Mouse (Mus musculus) stomach, embryonic 15.5 days (tissue): ENCODE results near the gene Slc28a3. TPM values are rescaled to one million over a fixed set of nuclear protein-coding genes. Genes with fewer than 3 reads are reported as not detected.

ENCODE experiments used
- ATAC-seq: fragments of 200-750 bp; cut with Nextera tagmentation; 2 replicates; pipeline ENCODE4 v1.8.0; 2017; ENCODE audit warnings: low read depth, moderate number of reproducible peaks, moderate TSS enrichment; ENCODE audit not compliant: insufficient read depth, low FRiP score
- H3K27ac ChIP-seq: fragments of 300-500 bp; sonication (generic); 2 replicates; pipeline ENCODE4 v1.5.1; 2015; ENCODE audit warnings: mild to moderate bottlenecking, inconsistent platforms
- H3K27me3 ChIP-seq: fragments of 300-500 bp; sonication (generic); replicated peaks from 2 replicates; pipeline ENCODE4 v1.6.1; 2015; ENCODE audit warnings: inconsistent platforms
- H3K36me3 ChIP-seq: fragments of 300-500 bp; sonication (generic); 2 replicates; pipeline ENCODE4 v1.6.1; 2015; ENCODE audit warnings: inconsistent platforms
- H3K4me1 ChIP-seq: fragments of 300-500 bp; sonication (generic); 2 replicates; pipeline ENCODE4 v1.6.1; 2015; ENCODE audit warnings: inconsistent platforms
- H3K4me2 ChIP-seq: fragments of 300-500 bp; sonication (generic); 2 replicates; pipeline ENCODE4 v1.6.1; 2015; ENCODE audit warnings: mild to moderate bottlenecking, inconsistent platforms
- H3K4me3 ChIP-seq: fragments of 300-500 bp; sonication (generic); replicated peaks from 2 replicates; pipeline ENCODE4 v1.5.1; 2015; ENCODE audit warnings: inconsistent platforms
- H3K9ac ChIP-seq: fragments of 300-500 bp; sonication (generic); 2 replicates; pipeline ENCODE4 v1.6.1; 2015; ENCODE audit warnings: inconsistent platforms
- H3K9me3 ChIP-seq: fragments of 300-500 bp; sonication (generic); 2 replicates; pipeline ENCODE4 v1.6.1; 2016; ENCODE audit warnings: inconsistent platforms
- WGBS: fragments of 180-500 bp; shearing (Covaris S2); methylation state at CpG from one replicate; pipeline ENCODE4 v1.1.7; 2015; 5-methylcytosine and 5-hydroxymethylcytosine counted together
- polyA plus RNA-seq: library from polyadenylated mRNA; unstranded; fragments of >200 nt; fragmentation: Nextera tagmentation; extraction: Ambion mirVana; gene quantifications from 2 replicates; pipeline ENCODE4 v1.2.1, GENCODE M21; 2015

Gene Slc28a3
- polyA plus RNA-seq, 1 experiment from 2014 or later: 1.6 TPM

DNA sequence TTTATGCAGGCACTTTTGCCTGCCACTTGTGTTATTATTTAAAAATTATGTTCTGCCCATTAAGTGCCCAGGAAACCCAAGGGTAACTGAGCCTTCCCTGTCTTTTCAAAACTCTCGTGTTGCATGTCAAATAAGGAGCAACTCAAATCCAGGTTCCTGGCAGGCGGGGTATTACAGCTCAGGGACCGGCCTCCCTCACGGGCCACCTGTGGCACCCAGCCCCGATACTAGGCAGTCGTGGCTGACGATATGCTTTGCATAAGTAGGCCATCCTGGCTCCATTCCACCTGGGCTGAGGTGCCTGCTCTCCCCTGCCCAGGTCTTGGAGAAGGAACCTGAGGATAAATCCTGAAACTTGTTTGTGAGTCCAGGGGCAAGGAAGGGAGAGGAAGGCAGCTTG lies 618 bp downstream of the Slc28a3 start:
- Histone ChIP-seq H3K4me2 (no peak overlapping the region), H3K9me3 (no peaks in the 10 kb centered on the region), H3K4me1 (no peaks in the 10 kb centered on the region), H3K27ac (no peak overlapping the region), H3K4me3 (no peak overlapping the region), H3K27me3 (no peaks in the 10 kb centered on the region), H3K36me3 (no peaks in the 10 kb centered on the region), H3K9ac (no peak overlapping the region)
- WGBS: 37% methylated on average over 7 of the region's 7 CpGs
- ATAC-seq: no peak

- no peak overlapping the region for H3K9ac ChIP-seq
- peak; percentile 60; the same call in 1 of the 2 replicates for ATAC-seq
- H3K9me3 ChIP-seq: no peaks in the 10 kb centered on the region
- no peak overlapping the region for H3K4me3 ChIP-seq
- no peaks in the 10 kb centered on the region for H3K36me3 ChIP-seq
- no peaks in the 10 kb centered on the region; the same call in 1 of the 2 replicates for H3K4me1 ChIP-seq
- H3K4me2 ChIP-seq: no peak overlapping the region
- H3K27ac ChIP-seq: no peak overlapping the region
- 30% methylated on average over 10 of the region's 10 CpGs for WGBS
- no peaks in the 10 kb centered on the region for H3K27me3 ChIP-seq
Measured at GRCm38 (mm10) chr13:58601201-58601855, 9.3 kb downstream of the Slc28a3 start.

- WGBS: 44% methylated on average over 4 of the region's 4 CpGs
- Histone ChIP-seq H3K36me3 (no peaks in the 10 kb centered on the region), H3K4me2 (no peak overlapping the region), H3K4me3 (no peak overlapping the region), H3K27ac (no peak overlapping the region), H3K9me3 (no peaks in the 10 kb centered on the region), H3K4me1 (no peaks in the 10 kb centered on the region; the same call in 1 of the 2 replicates), H3K27me3 (no peaks in the 10 kb centered on the region), H3K9ac (no peak overlapping the region)
- ATAC-seq: no peak
Measured at GRCm38 (mm10) chr13:58598578-58598977, 12.1 kb downstream of the Slc28a3 start.

- H3K27ac ChIP-seq: no peak overlapping the region
- H3K4me1 ChIP-seq: peaks cover 2% of the 10 kb centered on the region; the same call in 1 of the 2 replicates
- 23% methylated on average over 7 of the region's 7 CpGs for WGBS
- no peaks in the 10 kb centered on the region for H3K36me3 ChIP-seq
- H3K4me2 ChIP-seq: no peak overlapping the region
- H3K27me3 ChIP-seq: no peaks in the 10 kb centered on the region
- no peak; the same call in 1 of the 2 replicates for ATAC-seq
- no peaks in the 10 kb centered on the region for H3K9me3 ChIP-seq
- no peak overlapping the region for H3K9ac ChIP-seq
- no peak overlapping the region for H3K4me3 ChIP-seq
Measured at GRCm38 (mm10) chr13:58593129-58593528, 17.5 kb downstream of the Slc28a3 start.

GRCm38 (mm10) chr13:58591912-58592311 lies 18.8 kb downstream of the Slc28a3 start:
- Histone ChIP-seq H3K27me3 (no peaks in the 10 kb centered on the region), H3K4me2 (no peak overlapping the region), H3K27ac (no peak overlapping the region), H3K4me3 (no peak overlapping the region), H3K4me1 (peaks cover 2% of the 10 kb centered on the region; the same call in 1 of the 2 replicates), H3K36me3 (no peaks in the 10 kb centered on the region), H3K9me3 (no peaks in the 10 kb centered on the region), H3K9ac (no peak overlapping the region)
- ATAC-seq: no peak
- 81% methylated on average over 7 of the region's 7 CpGs for WGBS

- 42% methylated on average over 6 of the region's 6 CpGs for WGBS
- ATAC-seq: no peak
- Histone ChIP-seq H3K27me3 (no peaks in the 10 kb centered on the region), H3K4me1 (peaks cover 2% of the 10 kb centered on the region; the same call in 1 of the 2 replicates), H3K4me2 (no peak overlapping the region), H3K9me3 (no peaks in the 10 kb centered on the region), H3K9ac (no peak overlapping the region), H3K36me3 (no peaks in the 10 kb centered on the region), H3K27ac (no peak overlapping the region), H3K4me3 (no peak overlapping the region)
Measured at GRCm38 (mm10) chr13:58590630-58591029, 20.0 kb downstream of the Slc28a3 start.

DNA sequence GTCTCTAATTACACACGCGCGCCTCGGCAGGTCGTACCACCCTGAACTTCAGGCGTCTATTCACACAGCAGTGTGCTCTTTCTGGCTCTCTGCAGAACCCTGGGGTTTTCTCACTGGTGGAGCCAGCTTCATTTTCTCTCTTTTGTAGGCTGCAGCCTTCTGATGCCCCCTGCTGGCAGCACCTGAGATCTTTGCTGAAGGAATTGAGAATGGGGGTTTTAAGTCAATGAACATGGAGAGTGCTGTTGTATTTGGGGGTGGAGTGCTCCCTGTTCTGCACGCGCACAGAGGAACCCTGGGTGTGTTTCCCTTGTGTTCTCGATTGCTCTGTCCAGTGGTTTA lies 21.2 kb downstream of the Slc28a3 start:
- H3K4me2 ChIP-seq: peak overlapping the region; percentile 46
- no peak overlapping the region for H3K27ac ChIP-seq
- no peaks in the 10 kb centered on the region for H3K27me3 ChIP-seq
- no peaks in the 10 kb centered on the region for H3K9me3 ChIP-seq
- no peak overlapping the region for H3K9ac ChIP-seq
- WGBS: 1% methylated on average over 9 of the region's 9 CpGs
- H3K4me3 ChIP-seq: peak overlapping the region; percentile 11; the same call in 1 of the 2 replicates
- H3K4me1 ChIP-seq: peaks cover 2% of the 10 kb centered on the region; the same call in 1 of the 2 replicates
- ATAC-seq: peak; percentile 48; the same call in 1 of the 2 replicates
- no peaks in the 10 kb centered on the region for H3K36me3 ChIP-seq

- Histone ChIP-seq H3K9me3 (no peaks in the 10 kb centered on the region), H3K4me2 (peak overlapping the region; percentile 46), H3K27ac (no peak overlapping the region), H3K27me3 (no peaks in the 10 kb centered on the region), H3K9ac (no peak overlapping the region), H3K36me3 (no peaks in the 10 kb centered on the region), H3K4me3 (peak overlapping the region; percentile 11; the same call in 1 of the 2 replicates), H3K4me1 (peaks cover 2% of the 10 kb centered on the region; the same call in 1 of the 2 replicates)
- ATAC-seq: peak; percentile 21; the same call in 1 of the 2 replicates
- 51% methylated on average over 15 of the region's 15 CpGs for WGBS
Measured at GRCm38 (mm10) chr13:58588655-58589516, 21.8 kb downstream of the Slc28a3 start.

GRCm38 (mm10) chr13:58587962-58588361 lies 22.7 kb downstream of the Slc28a3 start:
- 58% methylated on average over 7 of the region's 7 CpGs for WGBS
- H3K9ac ChIP-seq: no peak overlapping the region
- ATAC-seq: peak; percentile 80
- no peak overlapping the region for H3K4me2 ChIP-seq
- H3K9me3 ChIP-seq: no peaks in the 10 kb centered on the region
- H3K27ac ChIP-seq: no peak overlapping the region
- H3K4me1 ChIP-seq: peaks cover 2% of the 10 kb centered on the region; the same call in 1 of the 2 replicates
- H3K4me3 ChIP-seq: no peak overlapping the region
- no peaks in the 10 kb centered on the region for H3K27me3 ChIP-seq
- H3K36me3 ChIP-seq: no peaks in the 10 kb centered on the region

DNA sequence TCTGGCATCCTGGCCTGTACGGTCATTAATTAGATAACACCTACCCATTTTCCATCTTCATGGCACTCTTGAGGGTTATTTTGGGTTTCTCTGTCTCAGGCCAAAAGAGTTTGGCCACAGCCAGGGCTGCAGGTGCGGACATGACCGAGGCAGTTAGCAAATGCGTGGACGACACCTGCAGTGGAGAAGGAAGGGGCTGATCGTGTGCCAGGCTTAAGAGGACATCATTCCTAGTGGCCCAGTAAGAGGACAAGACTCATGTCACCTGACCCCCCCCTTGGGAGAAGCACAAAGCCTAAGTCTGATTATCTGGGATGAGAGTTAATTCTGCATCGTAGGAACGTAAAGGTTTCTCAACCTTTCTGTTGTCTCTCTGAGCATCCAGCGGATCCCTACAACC lies 44.5 kb downstream of the Slc28a3 start:
- Histone ChIP-seq H3K27me3 (no peaks in the 10 kb centered on the region), H3K9me3 (no peaks in the 10 kb centered on the region), H3K4me1 (no peaks in the 10 kb centered on the region), H3K9ac (no peak overlapping the region), H3K27ac (no peak overlapping the region), H3K4me3 (no peak overlapping the region), H3K4me2 (no peak overlapping the region), H3K36me3 (no peaks in the 10 kb centered on the region)
- 87% methylated on average over 9 of the region's 9 CpGs for WGBS
- no peak for ATAC-seq

- H3K36me3 ChIP-seq: no peaks in the 10 kb centered on the region
- no peak overlapping the region for H3K27ac ChIP-seq
- WGBS: 73% methylated on average over 15 of the region's 15 CpGs
- no peak overlapping the region for H3K9ac ChIP-seq
- no peak overlapping the region for H3K4me2 ChIP-seq
- H3K4me1 ChIP-seq: no peaks in the 10 kb centered on the region
- H3K4me3 ChIP-seq: no peak overlapping the region
- H3K27me3 ChIP-seq: no peaks in the 10 kb centered on the region
- no peaks in the 10 kb centered on the region for H3K9me3 ChIP-seq
- no peak for ATAC-seq
Measured at GRCm38 (mm10) chr13:58560497-58561138, 50.1 kb downstream of the Slc28a3 start.

GRCm38 (mm10) chr13:58558216-58558615 lies 52.5 kb downstream of the Slc28a3 start:
- no peaks in the 10 kb centered on the region for H3K9me3 ChIP-seq
- H3K4me3 ChIP-seq: no peak overlapping the region
- 74% methylated on average over 12 of the region's 12 CpGs for WGBS
- no peak overlapping the region for H3K27ac ChIP-seq
- no peak overlapping the region for H3K9ac ChIP-seq
- no peak overlapping the region for H3K4me2 ChIP-seq
- H3K36me3 ChIP-seq: no peaks in the 10 kb centered on the region
- H3K4me1 ChIP-seq: no peaks in the 10 kb centered on the region
- H3K27me3 ChIP-seq: no peaks in the 10 kb centered on the region
- ATAC-seq: no peak
